Mouse (Mus musculus) liver, postnatal 0 days (tissue): ENCODE data around the gene Slc7a7.

Source experiments
- CTCF ChIP-seq: sonication (generic); IDR thresholded peaks from 2 replicates; pipeline ENCODE4 v1.5.1; 2016; ENCODE audit warnings: antibody characterized with exemption, low read depth
- EP300 ChIP-seq: IDR thresholded peaks from 2 replicates; pipeline ENCODE4 v1.6.1; 2016; ENCODE audit warnings: antibody characterized with exemption, low read depth, mild to moderate bottlenecking

DNA sequence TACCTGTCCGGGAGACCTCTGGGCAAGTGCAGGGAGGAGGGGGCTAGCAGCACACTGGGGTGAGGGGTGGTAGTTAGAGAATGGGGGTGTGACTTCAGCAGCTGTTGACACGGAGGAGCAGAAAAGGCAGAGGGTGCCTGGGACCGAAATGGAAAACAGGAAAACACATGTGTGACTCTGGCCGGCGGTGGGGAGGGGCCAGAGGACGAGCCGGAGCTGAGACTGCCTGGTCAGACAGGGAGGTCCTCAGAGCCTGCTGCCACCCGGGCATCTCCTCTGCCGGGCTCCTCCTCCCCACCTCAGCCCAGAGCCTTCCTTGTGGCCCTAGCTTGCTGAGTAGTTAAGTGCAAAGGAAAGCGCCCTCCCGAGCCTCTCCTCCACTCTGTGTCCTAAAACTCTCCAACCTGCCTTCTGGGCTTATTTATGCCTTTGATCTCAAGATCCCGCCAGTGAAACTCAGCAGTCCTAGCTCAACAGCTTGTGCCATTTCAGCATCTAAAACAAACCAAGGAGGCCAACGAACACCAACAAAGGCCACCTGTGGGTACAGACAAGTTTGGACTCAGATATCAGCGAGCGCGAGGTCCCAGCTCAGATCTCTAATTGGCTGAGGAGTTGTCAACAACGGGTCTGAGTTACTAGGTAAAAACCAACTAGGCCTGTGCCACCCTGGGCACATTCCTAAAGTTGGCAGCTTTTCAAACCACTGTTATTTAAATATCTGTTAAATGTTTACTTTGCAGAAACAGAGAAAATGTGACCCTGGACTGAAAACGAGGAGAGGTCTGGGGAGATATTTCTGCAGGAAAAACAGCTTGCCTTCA lies 3.5 kb downstream of the Slc7a7 start:
- TF ChIP-seq CTCF (no peak), EP300 (no peak)
